Mouse (Mus musculus): ENCODE data around the gene Ankrd13d.
"Not testable (repeated sequence)": the region's sequence is repeated elsewhere in the genome, so short reads cannot be mapped to it uniquely, and the experiment has no call there.

The Ankrd13d gene

DNA sequence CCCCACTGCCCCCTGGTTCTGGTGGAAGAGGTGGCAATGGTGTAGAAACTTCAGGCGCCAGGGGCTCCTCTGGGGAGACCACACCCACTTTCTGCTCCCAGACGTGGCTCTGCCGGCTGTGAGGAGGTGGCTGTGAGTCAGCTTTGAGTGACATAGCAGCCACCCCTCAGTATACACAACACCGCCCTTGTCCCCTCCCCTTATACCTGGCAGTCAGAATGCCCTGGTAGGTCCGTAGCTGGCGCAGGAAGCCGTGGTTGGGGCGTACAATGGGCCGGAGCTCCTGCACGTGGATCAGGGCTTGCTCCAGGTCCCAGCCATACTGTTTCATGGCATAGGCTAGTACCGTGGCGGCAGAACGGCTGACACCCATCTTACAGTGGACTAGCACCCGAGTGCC, 19.2 kb downstream of the Ankrd13d start:
- DNase-seq (ENCODE audit: low read depth), result no peak

DNA sequence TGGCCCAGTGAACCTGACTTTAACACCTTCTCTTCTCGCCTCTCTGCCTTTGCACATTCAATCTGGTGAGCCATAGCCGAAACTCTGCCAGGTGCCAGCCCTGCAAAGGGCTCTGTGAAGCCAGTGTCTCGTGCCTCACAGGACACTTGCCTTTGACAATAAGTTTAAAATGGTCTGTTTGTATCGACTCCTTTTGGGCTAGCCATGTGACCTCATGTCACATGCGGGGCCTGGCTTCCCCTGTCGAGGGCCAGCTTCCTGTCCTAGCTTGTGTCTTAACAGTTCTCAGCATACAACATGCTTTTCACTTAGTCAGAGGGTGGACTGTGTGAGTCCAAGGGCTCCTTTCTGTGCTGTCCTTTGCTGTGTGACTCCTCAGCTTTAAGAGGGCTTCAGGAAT, 20.2 kb downstream of the Ankrd13d start:
- DNase-seq (ENCODE audit: low read depth), result no peak

DNA sequence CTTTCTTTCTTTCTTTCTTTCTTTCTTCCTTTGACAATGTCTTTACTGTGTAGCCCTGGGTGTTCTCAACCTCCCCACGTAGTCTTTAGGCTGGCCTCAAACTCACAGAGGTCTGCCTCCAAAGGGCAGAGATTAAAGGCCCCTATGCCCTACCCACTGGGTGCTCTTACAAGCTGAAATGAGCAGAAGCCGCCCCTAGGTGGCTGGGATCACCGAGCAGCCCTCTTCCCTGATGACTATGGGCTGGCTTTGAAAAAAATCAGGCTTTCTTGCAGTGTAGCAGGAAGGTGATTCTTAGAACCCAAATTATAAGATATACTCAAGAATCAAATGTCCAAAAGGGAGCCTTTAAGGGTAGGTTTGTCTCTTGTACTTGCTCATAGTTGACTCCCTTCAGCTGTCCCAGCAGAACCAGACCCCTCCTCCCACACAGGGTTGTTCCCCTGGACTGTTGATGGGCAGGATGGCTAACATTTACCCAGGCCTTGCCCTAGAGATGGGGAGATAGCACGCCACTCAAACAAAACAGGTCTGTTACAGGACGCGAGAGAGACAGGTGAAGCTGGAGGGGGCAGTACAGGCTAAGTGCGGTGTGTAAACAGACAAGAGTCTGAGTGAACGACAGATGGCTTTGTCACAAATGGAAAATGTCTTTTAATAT, 21.8 kb downstream of the Ankrd13d start:
- DNase-seq (ENCODE audit: low read depth), result peak; percentile 64

DNA sequence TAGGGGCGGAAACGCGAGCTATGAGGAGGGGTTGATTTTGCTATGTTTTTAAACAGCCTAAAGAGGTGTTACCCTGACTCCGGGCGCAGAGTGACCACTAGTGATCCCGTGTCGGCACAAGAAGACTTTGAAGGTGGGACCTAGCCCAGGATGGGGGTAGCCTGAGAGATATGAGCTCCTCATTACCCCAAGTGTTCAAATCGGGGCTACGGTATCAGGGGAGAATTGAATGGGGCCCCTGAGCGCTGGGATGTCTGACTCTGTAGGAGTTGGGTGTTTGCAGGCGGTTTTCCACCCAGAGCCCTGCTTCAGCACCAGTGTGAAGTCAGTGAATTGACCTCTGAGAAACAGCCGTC, 25.1 kb downstream of the Ankrd13d start:
- DNase-seq (ENCODE audit: low read depth), result no peak

DNA sequence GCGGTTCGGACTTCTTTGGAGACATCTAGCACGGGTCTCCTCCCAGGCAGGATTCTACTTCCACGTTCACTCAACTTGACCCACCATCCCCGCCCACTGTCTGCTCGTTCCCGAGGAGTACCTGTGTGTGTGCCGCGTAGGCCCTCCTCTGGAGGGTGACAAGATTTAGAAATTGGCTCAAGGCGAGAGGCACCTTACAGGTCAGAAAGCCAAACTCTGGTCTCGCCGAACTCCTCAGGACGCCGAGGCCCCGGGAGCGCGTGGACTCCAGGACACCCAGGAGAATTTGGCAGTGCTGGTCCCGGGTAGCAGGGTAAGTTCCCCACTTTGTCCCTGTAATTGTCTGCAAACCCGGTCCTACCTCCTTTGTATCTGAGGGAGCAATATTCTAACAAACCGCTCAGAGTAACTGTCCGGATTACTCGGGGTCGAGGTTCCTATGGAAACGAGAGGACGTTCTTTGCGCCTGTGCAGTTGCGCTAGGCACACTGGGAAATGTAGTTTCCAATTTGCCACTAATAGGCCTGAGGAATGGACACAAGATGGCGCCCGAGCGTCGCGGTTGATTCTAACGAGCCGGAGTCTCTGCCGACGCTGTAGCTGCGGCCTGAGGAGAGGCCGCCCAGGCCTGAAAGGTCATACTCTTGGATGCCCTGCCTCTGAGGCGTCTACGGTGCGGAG, 25.6 kb downstream of the Ankrd13d start:
- peak; percentile 95 for DNase-seq (ENCODE audit: low read depth)

DNA sequence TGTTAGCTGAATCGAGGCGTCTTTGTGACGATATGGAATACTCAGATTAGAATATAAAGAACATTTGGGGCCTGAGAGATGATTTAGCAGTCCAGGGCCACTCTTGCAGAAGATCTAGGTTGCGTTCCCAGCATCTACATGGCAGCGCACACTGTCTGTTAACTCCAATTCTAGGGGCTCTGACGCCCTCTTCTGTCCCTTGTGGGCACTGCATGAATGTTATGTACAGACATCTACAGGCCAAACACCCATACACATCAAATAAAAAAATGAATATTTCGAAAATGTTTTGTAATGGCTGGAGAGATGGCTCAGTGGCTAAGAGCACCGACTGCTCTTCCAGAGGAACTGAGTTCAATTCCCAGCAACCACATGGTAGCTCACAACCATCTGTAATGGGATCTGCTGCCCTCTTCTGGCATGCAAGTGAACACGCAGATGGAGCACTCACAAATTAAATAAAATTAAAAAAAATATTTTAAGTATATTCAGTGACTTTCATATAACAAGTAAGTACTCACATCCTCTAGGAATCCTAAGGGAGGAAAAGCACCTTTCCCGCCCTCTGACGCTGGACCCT, 27.3 kb downstream of the Ankrd13d start:
- DNase-seq (ENCODE audit: low read depth), result peak; percentile 53

DNA sequence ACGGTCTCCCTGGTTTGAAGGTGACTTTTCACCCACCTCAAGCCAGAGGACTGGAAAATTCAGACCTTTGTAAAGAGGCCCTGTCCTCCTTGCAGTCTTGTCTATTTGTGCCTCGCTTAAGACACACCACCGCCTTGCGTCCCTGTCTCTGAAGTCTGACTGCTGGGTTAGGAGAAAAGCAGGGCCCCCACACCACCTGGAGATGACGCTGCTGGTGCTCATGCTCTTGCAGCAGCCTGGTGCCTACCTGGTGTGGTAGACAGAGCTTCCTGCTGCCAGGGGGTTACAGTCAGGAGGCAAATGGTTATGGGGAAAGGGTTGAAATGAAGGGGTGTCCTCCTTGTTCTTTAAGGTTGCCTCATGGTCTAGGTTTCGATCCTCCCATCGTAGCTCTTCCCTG, 28.7 kb downstream of the Ankrd13d start:
- no peak for DNase-seq (ENCODE audit: low read depth)

DNA sequence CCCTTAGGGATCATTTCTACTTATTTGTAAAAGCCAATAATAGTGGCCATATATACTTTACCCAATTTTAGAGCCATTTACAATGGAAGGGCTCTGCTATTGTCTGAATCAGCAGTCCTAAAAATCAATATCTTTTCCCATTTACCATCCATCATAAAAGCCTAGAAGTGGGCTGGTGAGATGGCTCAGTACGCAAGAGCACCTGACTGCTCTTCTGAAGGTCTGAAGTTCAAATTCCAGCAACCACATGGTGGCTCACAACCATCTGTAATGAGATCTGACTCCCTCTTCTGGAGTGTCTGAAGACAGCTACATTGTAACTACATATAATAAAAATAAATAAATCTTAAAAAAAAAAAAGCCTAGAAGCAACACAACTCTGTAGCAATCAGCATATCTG, 34.3 kb downstream of the Ankrd13d start:
- DNase-seq (ENCODE audit: low read depth), result not testable (repeated sequence)

DNA sequence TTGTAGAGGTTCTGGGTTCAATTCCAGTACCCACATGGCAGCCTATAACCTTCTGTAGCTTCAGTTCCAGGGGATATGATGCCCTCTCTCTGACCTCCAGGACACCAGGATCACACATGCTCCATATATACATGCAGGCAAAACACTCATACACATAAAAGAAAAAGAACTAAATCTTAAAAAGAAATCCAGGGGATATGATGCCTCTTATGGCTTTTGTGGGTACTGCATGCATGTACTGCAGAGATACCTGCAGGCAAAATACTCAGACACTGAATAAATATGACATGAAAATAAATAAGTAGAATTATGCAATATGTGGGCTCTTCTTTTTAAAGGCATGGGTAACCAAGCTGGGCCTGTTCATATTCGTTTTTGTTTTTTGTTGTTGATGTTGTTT, 35.9 kb downstream of the Ankrd13d start:
- peak; percentile 48 for DNase-seq (ENCODE audit: low read depth)

DNA sequence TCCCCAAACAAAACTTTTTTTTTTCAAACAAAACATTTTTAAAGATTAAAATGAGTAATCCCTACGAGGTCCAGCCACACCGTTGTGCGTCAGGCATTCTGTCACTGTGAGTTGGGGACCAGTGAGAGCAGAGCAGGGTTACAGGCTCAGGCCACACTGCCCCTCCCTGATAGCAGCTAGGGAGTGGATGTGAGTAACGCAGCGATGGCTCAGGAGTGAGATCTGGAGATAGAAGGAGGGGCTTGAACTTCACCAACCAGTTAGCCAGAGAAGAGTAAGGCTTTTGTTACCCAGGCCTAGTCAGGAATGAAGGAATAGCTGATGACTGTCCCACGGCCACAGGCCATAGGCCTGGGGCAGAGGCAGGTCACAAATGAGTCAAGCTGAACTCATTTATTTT, 38.2 kb downstream of the Ankrd13d start:
- no peak for DNase-seq (ENCODE audit: low read depth)

DNA sequence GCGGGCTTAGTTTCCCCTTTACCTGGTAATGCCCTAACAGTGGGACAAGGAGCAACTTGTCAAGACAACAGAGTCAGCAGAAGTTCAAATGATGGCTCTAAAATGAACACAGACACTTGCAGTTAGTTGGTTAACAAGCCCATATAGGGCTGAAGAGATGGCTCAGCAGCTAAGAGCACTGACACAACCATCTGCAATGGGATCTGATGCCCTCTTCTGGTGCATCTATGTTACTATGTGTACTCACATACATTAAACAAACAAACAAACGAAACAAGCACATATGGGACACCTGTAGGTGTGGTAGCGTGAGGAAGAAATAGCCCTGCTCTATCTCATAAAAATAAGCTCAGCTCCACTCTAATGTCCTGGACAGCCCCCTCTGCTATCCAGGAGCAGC, 40.5 kb downstream of the Ankrd13d start:
- peak; percentile 46 for DNase-seq (ENCODE audit: low read depth)

DNA sequence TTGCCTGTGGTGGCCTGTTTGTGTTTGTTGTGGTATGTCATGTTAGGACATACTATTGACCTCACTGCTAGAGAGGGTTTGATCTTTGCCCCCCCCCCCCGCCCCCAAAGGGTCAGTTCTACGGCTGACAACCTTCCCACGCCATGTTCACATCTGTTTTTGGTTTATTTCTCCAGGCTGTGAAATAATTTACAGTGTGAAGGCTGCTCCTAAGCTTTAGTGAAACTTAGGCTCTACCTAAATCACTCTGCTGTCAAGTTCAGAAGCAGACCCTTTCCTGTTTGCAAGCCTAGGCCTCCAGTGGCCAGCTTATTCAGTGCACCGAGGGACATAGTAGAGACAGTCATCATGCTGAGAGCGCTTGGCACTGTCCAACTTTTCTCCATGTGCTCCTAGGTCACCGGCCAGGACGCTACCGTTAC, 42.7 kb downstream of the Ankrd13d start:
- no peak for DNase-seq (ENCODE audit: low read depth)

DNA sequence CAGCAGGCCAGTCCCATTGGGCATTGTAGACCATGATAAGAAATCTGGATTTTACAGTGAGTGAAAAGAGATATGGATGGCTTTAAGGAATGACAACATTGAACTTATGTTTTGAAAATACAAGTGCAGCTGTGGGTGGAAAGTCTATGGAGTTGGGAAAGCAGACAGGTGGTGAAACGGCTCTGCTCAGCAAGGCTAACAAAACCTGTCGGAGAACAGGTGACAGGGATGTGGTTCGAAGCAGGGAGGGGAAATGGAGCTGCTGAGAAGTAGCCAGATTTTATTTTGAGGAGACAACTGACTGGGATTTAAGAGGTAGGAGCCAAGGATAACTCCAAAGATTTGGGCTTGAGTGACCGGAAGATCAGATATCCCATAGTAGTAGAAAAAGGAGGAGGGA, 48.4 kb downstream of the Ankrd13d start:
- DNase-seq (ENCODE audit: low read depth), result no peak

DNA sequence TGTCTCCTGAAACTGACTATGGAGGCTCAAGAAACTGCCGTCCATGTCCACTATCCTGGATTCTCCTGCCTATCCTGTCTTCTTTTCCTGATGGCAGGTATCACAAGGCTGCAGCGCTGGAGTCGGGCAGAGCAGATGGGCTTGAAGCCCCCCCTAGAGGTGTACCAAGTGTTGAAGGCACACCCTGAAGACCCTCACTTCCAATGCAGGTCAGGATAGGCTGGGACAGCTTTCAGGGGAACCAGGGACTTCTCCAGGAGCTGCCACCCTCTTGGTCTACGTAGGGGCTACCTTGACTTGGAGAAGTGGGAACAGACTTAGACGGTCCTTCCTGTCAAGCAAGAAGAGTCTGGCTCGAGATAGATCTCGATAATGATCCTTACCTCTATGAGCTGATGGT, 50.3 kb downstream of the Ankrd13d start:
- DNase-seq (ENCODE audit: low read depth), result no peak

DNA sequence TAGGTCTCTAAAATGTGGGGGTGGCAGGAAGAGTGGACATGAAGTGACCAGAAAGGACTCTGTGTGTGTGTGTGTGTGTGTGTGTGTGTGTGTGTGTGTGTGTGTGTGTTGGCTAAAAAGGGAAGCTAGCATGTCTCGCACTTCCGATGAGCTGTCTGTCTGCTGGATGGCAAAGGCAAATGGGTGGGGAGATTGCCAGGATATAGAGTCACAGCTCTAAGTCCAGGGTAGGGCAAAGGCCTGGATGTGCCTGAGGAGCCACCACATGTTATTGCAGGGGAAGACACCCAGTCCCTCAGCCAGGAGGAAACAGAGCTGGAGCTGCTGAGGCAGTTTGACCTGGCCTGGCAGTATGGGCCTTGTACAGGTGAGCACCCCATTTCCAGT, 50.8 kb downstream of the Ankrd13d start:
- DNase-seq (ENCODE audit: low read depth), result peak; percentile 90

DNA sequence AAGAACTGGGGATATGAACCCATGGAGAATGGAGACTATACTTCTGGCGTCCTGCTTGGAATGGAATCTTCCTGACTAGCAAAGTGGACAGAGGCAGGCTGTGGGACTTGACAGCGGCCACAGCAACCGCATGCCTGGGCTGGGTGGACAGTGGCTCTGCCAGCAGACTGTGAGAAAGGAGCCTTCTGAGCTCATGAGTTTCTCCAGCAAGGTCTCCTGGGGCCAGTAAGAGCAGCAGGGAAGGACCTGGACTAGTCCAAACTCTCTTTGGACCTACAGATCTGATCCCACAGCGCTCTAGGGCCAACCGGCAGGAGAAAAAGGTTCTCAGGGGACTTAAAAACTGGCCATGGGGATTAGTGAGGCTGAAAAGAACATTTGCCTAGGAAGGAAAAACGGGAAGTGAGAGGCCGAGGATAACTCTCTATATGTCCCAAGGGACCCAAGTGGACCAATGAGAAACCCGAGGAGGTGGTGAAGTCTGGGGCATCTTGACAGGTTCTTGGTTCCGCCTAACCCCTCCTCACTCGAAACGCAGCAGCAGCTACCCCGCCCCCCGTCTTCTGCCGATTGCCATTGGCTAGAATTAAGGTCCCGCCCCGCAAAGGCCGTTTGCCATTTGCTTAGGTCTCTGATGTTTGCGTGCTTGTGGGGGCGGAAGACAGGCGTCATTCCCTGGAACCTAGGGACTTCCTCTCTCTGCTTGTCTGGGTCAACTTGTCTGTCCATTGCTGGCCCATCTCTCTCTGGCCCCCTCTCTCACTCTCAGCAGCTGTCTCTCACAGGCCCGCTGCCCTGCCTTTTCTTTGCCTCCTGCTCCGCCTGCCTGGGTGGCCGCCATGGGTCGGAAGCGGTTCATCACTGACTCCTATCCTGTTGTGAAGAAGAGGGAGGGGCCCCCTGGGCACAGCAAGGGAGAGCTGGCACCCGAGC, 51.4 kb downstream of the Ankrd13d start, which contains the start of gene Pold4:
TSS of gene Pold4 (plus strand) at position 647 of the 933 bp plus-strand sequence.
- DNase-seq (ENCODE audit: low read depth), result peak; percentile 98

DNA sequence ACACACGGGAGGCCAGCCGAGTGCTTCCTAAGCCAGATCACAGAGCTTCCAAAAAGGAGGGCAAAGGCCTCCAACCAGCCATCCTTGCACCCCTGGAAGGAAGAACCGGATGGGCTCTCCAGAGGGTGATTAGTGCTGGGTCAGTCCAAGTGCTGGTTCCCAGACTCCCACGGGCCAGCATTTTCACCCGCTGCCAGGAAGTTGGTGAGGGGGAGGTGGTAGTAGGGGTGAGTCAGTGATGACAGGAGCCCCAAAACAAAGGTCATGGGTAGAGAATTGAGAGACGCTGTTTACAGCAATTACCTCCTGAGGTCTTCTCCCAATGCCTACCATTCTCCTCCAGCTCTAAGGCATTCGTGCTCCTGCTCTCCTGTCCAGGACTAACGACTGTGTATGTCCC, 52.5 kb downstream of the Ankrd13d start:
- DNase-seq (ENCODE audit: low read depth), result peak; percentile 29

DNA sequence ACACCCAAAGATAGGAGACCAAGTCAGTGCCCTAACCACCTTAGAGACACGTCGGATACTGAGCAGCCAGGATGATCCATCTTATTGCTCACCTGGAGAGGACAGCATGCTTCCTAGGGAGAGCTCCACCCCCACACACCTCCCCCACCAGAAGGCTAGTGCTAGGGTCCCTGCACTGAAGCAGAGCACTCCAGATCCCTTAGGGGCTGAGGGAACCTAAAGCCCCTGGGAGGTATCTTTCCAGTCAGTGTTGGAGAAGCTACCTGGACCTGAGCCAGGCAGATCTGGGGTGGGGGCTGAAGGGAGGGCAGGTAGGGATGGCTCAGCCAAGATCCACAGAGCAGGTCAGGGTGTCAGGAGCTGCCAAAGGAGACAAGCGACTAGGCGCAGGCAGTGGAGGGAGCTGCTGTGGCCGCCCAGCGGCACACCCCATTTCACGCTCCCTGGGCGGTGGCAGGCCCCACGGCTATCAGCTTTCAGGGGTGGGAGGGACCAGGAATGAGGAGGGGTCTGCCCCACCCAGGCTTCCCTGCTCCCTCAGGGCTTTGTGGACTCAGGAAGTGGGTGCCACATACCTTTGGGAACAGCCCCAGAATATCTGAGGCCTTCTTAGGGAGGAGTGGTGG, 53.4 kb downstream of the Ankrd13d start:
- no peak for DNase-seq (ENCODE audit: low read depth)

DNA sequence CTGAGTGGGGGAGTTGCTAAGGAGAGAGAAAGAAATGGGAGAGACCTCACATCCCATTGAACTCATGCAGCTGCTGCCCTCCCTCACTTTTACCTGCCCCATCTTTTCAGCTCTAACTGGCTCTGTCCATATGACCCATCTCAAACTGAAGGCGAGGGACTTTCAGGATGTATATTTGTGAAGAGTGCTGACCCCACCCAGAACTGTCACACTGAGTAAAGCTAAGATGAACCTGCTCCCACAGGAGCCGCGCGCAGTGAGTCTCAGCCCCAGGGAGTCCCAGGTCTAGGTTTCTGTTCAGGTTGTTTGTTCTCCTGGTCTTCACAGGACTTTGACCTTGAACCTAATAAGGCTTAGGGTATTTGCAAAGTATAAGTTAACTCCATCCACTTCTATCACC, 54.0 kb downstream of the Ankrd13d start:
- DNase-seq (ENCODE audit: low read depth), result no peak

DNA sequence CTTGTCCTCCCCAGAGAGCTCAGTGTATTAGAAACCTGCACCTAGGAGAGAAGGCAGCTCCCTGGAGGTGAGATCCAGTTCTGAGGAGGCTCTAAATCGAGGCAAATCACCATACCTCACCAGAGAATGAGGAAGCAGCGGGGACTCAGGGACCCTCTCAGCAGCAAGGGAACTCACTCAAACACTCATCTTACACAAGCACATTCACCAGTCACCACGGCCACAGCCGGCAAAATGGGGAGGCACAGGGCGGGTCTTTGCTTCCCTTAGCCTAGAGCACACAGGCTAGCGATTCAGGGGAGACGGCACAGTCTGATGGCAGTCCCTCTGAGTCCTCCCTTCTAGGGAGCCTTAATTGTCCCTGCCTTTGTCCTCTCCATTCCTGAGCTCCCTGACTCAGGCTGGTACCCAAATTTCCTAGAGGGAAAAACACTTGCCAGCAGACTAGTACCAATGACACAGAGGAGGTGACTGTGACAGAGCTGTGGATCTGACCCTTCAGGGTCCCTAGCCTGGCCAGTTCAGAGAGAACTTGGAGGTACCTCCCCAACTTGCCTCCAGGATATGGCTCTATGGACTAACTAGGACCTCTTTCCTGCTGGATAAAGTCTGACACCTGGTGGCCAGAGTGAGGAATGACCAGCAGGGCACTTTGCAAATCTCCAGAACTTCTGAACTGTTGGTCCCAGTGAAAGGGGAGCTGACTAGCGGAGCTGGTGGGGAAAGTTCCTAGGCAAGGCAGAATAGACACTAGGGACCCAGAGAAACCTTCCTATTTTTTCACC, 54.9 kb downstream of the Ankrd13d start:
- DNase-seq (ENCODE audit: low read depth), result peak; percentile 88

DNA sequence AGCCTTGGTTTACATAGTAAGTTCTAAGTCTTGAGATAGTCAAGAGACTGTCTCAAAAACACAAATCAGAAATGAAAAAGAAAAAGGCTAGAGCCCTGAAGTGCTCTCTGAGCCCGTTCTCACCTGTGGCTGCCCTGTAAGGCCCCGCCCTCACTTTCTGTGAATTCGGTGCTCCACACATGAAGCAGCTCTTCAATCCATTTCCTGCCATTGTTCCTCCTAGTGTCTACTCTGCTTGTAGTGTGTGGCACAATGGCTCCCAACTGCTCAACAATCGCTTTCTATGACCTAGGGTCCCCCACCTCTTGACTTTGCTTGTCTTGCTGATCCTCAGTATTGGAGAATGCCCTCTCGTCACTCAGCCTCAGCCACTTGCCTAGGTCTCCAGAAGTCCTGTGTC, 55.5 kb downstream of the Ankrd13d start:
- DNase-seq (ENCODE audit: low read depth), result no peak

Data from 416B (cell line).